Mouse (Mus musculus) stomach, postnatal 0 days (tissue): ENCODE data around the gene St14.

Experiments used
- CTCF ChIP-seq: IDR thresholded peaks from 2 replicates; pipeline ENCODE4 v1.5.1; 2016; ENCODE audit warnings: antibody characterized with exemption, low read depth, mild to moderate bottlenecking, moderate library complexity
- EP300 ChIP-seq: optimal IDR thresholded peaks from 2 replicates; pipeline ENCODE3; 2016; ENCODE audit warnings: antibody characterized with exemption

DNA sequence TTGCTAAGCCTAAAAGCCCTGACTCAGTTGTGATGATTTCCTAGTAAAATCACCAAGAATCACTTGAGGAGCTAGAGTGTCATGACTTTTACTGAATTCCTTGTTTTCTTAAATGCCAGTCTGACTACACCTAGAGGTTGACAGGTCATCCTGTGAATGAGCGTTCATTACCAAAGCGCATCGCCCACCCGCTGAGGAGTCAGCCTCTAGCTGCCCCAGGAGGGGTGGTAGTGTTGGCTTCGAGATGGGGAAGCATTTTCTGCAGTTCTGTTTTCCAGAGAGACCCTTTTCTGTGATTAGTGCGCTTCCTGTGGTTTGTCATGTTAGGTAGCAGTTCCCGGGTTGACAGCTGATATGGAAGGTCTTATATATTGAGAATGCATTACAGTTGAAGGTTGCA lies 57.9 kb downstream of the St14 start:
- TF ChIP-seq CTCF (no peak), EP300 (no peak)
